Mouse (Mus musculus): ENCODE measurements at regions not wholly inside any gene's neighbourhood (a gene's known extent, or its start where the extent isn't known, plus 50 kb on each side); places are given as distances from the start of the nearest gene placed in this dataset.
A peak's percentile ranks its signal among the peaks of the same experiment; 100 is the strongest.

- Histone ChIP-seq H3K9me3 (no peaks in the 10 kb centered on the region), H3K27me3 (0 out of 2 replicates have a peak, but pooled peaks cover 6% of the 10 kb centered on the region), H3K4me2 (no peak overlapping the region), H3K4me1 (no peaks in the 10 kb centered on the region), H3K27ac (no peak overlapping the region), H3K4me3 (replicated peaks) (no peak overlapping the region), H3K36me3 (replicated peaks) (no peaks in the 10 kb centered on the region), H3K9ac (no peak overlapping the region)
- no peak for ATAC-seq (ENCODE audit: low FRiP score)
- 91% methylated on average over 2 of the region's 2 CpGs for WGBS
Observed at GRCm38 (mm10) chr5:146657228-146657627, 72.2 kb upstream of the Gpr12 start.

DNA sequence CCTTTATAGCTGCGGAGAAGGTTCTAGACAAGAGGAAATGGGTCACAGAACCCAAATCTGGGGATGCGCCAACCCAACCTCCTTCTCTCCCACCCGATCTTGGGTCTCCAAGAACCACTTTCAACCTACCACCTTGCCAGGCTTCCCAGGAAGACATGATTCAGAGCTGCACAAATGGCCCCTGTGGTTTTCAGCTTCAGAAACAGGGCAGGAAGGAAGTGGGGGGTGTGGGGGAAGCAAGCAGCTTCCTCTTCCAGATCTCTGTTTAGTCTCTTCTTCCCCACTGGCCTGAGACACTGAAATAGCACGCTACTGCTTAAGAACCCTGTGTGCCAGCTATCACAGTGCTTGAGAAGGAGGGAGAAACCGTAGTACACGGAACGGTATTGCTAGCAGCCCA, 70.4 kb upstream of the Gpr12 start:
- ATAC-seq (ENCODE audit: low FRiP score) = no peak
- Histone ChIP-seq H3K9ac (no peak overlapping the region), H3K4me2 (no peak overlapping the region), H3K27ac (no peak overlapping the region), H3K4me1 (no peaks in the 10 kb centered on the region), H3K27me3 (0 out of 2 replicates have a peak, but pooled peaks cover 6% of the 10 kb centered on the region), H3K4me3 (replicated peaks) (no peak overlapping the region), H3K36me3 (replicated peaks) (no peaks in the 10 kb centered on the region), H3K9me3 (no peaks in the 10 kb centered on the region)
- 76% methylated on average over 7 of the region's 7 CpGs for WGBS

DNA sequence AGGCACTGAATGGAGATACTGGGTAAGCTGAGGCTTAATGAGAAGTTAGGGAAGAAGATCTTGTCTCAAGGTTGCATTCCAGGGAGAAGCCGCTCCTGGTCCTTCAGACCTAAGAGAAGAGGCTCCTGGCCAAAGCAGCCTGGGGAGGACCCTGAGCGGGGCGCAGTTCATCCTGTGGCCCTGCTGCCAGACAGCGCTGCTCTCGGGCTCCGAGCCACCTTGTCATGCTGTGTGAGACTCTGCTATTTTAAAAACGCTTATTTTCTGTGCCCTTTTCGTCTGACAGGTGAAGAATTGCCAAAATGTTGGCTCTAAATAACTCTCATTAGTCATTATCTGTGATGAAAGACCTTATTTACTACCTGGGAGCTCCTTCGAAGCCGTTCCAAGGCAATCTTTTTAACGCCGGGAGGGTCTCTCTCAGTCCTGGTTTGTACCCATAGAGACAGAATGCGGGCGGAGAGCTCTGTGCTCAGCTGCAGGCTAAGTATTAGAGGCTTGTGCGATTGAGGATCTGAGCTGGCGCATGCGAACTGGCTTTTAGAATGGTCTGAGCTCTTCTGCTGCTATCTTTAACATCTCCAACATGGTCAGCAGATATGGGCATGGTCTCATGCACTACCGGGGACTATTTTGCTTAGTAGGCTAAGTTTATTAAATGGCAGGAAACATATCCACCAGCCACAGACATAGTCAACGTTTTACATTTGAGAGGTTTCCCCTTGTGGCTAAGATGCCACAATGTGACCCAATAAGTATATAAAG, 68.8 kb upstream of the Gpr12 start:
- WGBS = 85% methylated on average over 19 of the region's 19 CpGs
- no peak for ATAC-seq (ENCODE audit: low FRiP score)
- no peaks in the 10 kb centered on the region for H3K36me3 ChIP-seq (replicated peaks)
- H3K4me1 ChIP-seq = no peaks in the 10 kb centered on the region; the same call in 1 of the 2 replicates
- H3K4me2 ChIP-seq = no peak overlapping the region
- no peaks in the 10 kb centered on the region for H3K9me3 ChIP-seq
- no peak overlapping the region for H3K4me3 ChIP-seq (replicated peaks)
- H3K27me3 ChIP-seq = 0 out of 2 replicates have a peak, but pooled peaks cover 6% of the 10 kb centered on the region
- H3K9ac ChIP-seq = no peak overlapping the region
- H3K27ac ChIP-seq = no peak overlapping the region

DNA sequence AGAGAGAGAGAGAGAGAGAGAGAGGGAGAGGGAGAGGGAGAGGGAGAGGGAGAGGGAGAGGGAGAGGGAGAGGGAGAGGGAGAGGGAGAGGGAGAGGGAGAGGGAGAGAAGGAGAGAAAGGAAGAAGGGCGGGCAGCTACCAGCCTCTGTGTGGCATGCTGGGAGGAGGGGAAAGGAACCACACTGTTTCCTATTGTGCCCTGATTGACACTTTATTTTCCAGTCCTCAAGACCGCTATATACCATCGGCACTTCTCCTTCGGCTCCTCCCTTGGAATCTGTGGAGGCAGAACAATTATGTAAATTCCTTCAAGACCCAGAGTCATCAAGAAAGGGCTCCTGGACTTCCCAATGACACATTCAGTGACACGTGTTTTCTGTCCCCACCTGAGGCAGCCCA, 67.8 kb upstream of the Gpr12 start:
- Histone ChIP-seq H3K36me3 (replicated peaks) (no peaks in the 10 kb centered on the region), H3K27me3 (0 out of 2 replicates have a peak, but pooled peaks cover 6% of the 10 kb centered on the region), H3K4me2 (no peak overlapping the region), H3K9me3 (no peaks in the 10 kb centered on the region), H3K27ac (no peak overlapping the region), H3K4me1 (peaks cover 6% of the 10 kb centered on the region), H3K9ac (no peak overlapping the region), H3K4me3 (replicated peaks) (no peak overlapping the region)
- 14% methylated on average over 5 of the region's 5 CpGs for WGBS
- no peak for ATAC-seq (ENCODE audit: low FRiP score)

- 72% methylated on average over 4 of the region's 4 CpGs for WGBS
- Histone ChIP-seq H3K9ac (no peak overlapping the region), H3K4me2 (no peak overlapping the region), H3K9me3 (no peaks in the 10 kb centered on the region), H3K4me1 (peaks cover 13% of the 10 kb centered on the region), H3K36me3 (replicated peaks) (no peaks in the 10 kb centered on the region), H3K27me3 (no peaks in the 10 kb centered on the region), H3K4me3 (replicated peaks) (no peak overlapping the region), H3K27ac (0 out of 2 replicates have a peak overlapping the region, but pooled peaks have one; percentile 19)
- 0 out of 2 replicates have a peak, but pooled peaks have one; percentile 30 for ATAC-seq (ENCODE audit: low FRiP score)
Observed at GRCm38 (mm10) chr5:146648519-146649060, 63.6 kb upstream of the Gpr12 start.

GRCm38 (mm10) chr5:146647628-146648380, 62.8 kb upstream of the Gpr12 start:
- Histone ChIP-seq H3K36me3 (replicated peaks) (no peaks in the 10 kb centered on the region), H3K4me1 (peaks cover 13% of the 10 kb centered on the region), H3K9me3 (no peaks in the 10 kb centered on the region), H3K4me2 (no peak overlapping the region), H3K9ac (no peak overlapping the region), H3K27ac (0 out of 2 replicates have a peak overlapping the region, but pooled peaks have one; percentile 42), H3K4me3 (replicated peaks) (no peak overlapping the region), H3K27me3 (no peaks in the 10 kb centered on the region)
- peak; percentile 76 for ATAC-seq (ENCODE audit: low FRiP score)
- WGBS = 16% methylated on average over 11 of the region's 11 CpGs

DNA sequence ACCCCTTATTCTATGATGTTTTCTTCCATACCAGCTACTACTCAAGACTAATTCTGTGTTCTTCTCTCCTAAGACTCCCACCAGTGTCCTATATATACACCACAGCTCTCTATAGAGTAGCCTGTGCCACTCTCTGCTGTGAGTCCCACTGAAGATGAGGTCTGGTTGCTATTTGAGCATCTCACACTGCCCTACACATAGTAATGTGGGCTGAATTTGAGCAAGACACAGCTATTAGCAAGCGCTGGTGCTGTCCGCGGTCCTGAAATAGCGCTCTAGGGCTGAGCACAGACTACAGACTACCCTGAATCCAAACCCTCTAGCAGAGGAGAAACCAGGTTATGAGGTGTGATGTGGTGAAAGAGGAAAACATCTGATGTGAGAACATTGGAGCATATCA, 59.5 kb upstream of the Gpr12 start:
- no peak overlapping the region for H3K4me3 ChIP-seq (replicated peaks)
- WGBS = 3% methylated on average over 4 of the region's 4 CpGs
- no peaks in the 10 kb centered on the region for H3K27me3 ChIP-seq
- no peak overlapping the region for H3K27ac ChIP-seq
- H3K36me3 ChIP-seq (replicated peaks) = no peaks in the 10 kb centered on the region
- H3K4me1 ChIP-seq = peaks cover 13% of the 10 kb centered on the region
- ATAC-seq (ENCODE audit: low FRiP score) = no peak
- H3K9ac ChIP-seq = no peak overlapping the region
- H3K9me3 ChIP-seq = no peaks in the 10 kb centered on the region
- H3K4me2 ChIP-seq = no peak overlapping the region

DNA sequence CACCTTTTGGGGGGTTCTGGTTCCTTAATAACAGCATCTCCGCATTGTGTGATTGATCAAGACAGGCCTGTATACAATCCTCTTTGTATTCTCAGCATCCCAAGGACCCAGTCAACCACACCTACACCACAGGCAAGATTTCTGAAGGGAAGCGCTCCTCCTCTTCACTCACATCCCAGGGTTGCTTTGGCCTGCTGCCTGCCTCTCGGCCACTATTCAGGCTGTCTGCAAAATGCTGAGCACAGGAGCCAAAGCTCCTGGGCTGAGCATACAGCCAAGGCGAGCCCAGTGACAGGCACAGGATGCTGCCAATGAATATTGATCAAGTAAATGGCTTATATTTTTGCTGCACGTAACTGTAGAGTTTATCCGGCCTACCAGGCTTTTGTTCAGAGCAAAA, 56.9 kb upstream of the Gpr12 start:
- no peak overlapping the region for H3K4me2 ChIP-seq
- 81% methylated on average over 6 of the region's 6 CpGs for WGBS
- H3K27ac ChIP-seq = no peak overlapping the region
- ATAC-seq (ENCODE audit: low FRiP score) = no peak
- no peak overlapping the region for H3K4me3 ChIP-seq (replicated peaks)
- no peak overlapping the region for H3K9ac ChIP-seq
- no peaks in the 10 kb centered on the region for H3K36me3 ChIP-seq (replicated peaks)
- no peaks in the 10 kb centered on the region for H3K9me3 ChIP-seq
- H3K27me3 ChIP-seq = no peaks in the 10 kb centered on the region
- H3K4me1 ChIP-seq = peaks cover under 1% of the 10 kb centered on the region

GRCm38 (mm10) chr5:146636859-146637258, 51.8 kb upstream of the Gpr12 start:
- no peak for ATAC-seq (ENCODE audit: low FRiP score)
- 88% methylated on average over 6 of the region's 6 CpGs for WGBS
- H3K27me3 ChIP-seq = no peaks in the 10 kb centered on the region
- H3K4me2 ChIP-seq = no peak overlapping the region
- H3K4me1 ChIP-seq = no peaks in the 10 kb centered on the region
- H3K4me3 ChIP-seq (replicated peaks) = no peak overlapping the region
- H3K9me3 ChIP-seq = no peaks in the 10 kb centered on the region
- no peaks in the 10 kb centered on the region for H3K36me3 ChIP-seq (replicated peaks)
- H3K9ac ChIP-seq = no peak overlapping the region
- no peak overlapping the region for H3K27ac ChIP-seq
